Mouse (Mus musculus): Measurements from ENCODE around the gene Spo11. TPM values are rescaled to one million over a fixed set of nuclear protein-coding genes. Genes with fewer than 3 reads are reported as not detected.

Gene Spo11
- polyA plus RNA-seq, 1 experiment from 2014 or later, result 0.27 TPM

DNA sequence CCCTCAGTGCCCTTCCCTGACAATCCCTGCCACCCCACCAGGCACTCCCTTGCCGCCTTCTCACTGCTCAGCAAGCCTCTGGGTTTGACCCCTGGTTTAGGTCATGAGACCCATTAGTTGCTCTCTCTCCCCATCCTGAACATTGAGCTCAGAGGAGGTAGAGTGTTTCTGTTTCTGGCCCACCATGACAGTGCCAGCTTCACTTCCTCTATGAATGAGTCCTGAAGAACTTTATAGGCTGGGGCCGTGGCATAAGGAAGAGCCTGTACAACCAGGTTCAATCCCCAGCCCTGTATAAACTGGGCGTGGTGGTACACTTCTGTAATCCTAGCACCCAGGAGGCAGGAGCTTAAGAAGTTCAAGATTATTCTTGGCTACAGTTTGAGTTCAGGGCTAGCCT, 63.3 kb downstream of the Spo11 start:
- Histone ChIP-seq H3K36me3 (replicated peaks) (no peaks in the 10 kb centered on the region), H3K4me1 (no peaks in the 10 kb centered on the region), H3K9me3 (no peaks in the 10 kb centered on the region), H3K4me2 (no peak overlapping the region), H3K27me3 (no peaks in the 10 kb centered on the region), H3K4me3 (replicated peaks) (no peak overlapping the region), H3K9ac (no peak overlapping the region), H3K27ac (no peak overlapping the region)
- WGBS, result 84% methylated on average over 3 of the region's 3 CpGs
- ATAC-seq (ENCODE audit: low FRiP score), result no peak

DNA sequence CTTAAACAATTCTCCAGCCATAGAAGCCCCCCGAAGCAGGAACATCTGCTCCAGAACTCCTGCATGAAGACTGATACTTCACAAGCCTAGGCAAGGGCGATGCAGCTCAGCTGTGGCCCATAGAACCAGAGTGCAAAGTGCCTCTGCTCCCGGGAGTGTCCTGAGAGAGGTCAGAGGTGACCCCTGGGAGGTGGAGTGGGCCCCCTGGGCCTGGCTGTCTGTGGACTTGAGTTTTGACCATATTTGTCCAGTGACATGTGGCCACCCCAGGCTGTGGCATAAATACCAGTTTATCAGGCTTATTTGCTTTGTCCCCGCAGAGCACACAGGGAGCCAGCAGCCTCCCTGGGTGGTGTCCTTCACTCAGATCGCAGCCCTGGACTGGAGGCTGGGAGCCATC, 63.7 kb downstream of the Spo11 start:
- H3K9me3 ChIP-seq, result no peaks in the 10 kb centered on the region
- H3K36me3 ChIP-seq (replicated peaks), result no peaks in the 10 kb centered on the region
- H3K9ac ChIP-seq, result no peak overlapping the region
- no peak overlapping the region for H3K27ac ChIP-seq
- no peaks in the 10 kb centered on the region for H3K4me1 ChIP-seq
- H3K4me3 ChIP-seq (replicated peaks), result no peak overlapping the region
- no peaks in the 10 kb centered on the region for H3K27me3 ChIP-seq
- no peak overlapping the region for H3K4me2 ChIP-seq
- no peak for ATAC-seq (ENCODE audit: low FRiP score)
- 70% methylated on average over 5 of the region's 5 CpGs for WGBS

DNA sequence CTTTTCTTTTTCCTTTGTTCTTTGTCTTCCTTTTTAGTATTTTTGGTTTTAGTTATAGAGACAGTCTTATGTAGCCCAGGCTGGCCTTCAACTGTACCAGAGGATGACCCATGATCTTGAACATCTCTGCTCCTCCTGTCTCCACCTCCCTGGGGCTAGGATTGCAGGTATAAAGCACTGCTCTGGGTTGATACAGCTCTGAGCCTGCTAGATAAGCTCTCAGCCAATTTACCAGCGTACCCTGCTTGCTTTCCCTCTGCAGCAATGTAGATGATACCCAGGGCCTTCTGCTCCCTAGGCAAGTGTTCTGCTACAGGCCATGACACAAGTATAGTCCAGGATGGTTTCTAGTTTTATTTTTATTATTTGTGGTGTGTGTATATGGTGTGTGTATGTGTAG, 64.4 kb downstream of the Spo11 start:
- Histone ChIP-seq H3K4me1 (no peaks in the 10 kb centered on the region), H3K36me3 (replicated peaks) (no peaks in the 10 kb centered on the region), H3K4me3 (replicated peaks) (no peak overlapping the region), H3K4me2 (no peak overlapping the region), H3K9me3 (no peaks in the 10 kb centered on the region), H3K27ac (no peak overlapping the region), H3K27me3 (no peaks in the 10 kb centered on the region), H3K9ac (no peak overlapping the region)
- WGBS, result 87% methylated on average over 1 of the region's 1 CpGs
- ATAC-seq (ENCODE audit: low FRiP score), result no peak

DNA sequence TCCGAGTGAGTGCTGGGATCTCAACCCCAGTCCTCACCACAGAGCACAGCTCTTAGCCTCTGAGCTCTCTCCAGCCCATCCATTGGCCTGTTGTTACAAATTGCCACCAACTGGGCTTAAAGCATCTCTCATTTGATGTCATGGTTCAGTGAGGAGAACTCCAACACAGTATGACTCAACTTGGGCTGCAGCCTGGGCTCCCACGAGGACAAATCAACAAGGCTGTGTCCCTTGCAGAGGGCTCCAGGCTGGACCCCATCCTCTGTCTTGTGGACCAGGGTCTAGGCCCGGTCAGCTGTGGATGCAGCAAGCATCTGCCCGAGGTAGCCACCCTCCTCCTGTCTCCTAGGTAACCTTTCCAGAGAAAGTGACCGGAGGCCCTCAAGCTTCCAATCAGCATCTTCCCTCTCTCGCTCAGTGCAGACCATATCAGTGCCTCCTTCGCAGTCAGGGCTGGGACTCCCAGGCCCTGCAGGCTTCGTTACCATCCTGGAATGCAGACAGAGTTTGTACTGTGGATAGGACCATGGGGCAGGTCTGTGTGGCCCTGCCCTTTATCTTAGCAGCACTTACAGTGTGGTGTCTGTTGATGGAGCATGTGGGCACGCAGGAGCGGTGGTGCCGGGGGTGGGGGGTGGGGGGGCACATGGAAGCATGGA, 65.1 kb downstream of the Spo11 start:
- Histone ChIP-seq H3K4me1 (no peaks in the 10 kb centered on the region), H3K4me2 (no peak overlapping the region), H3K27ac (no peak overlapping the region), H3K9me3 (no peaks in the 10 kb centered on the region), H3K27me3 (no peaks in the 10 kb centered on the region), H3K36me3 (replicated peaks) (no peaks in the 10 kb centered on the region), H3K9ac (no peak overlapping the region), H3K4me3 (replicated peaks) (no peak overlapping the region)
- 65% methylated on average over 11 of the region's 11 CpGs for WGBS
- no peak for ATAC-seq (ENCODE audit: low FRiP score)

Other genes starting within 250 kb of the Spo11 start
- 9.5 and 13.2 TPM in 2 replicates for gene Bmp7, start 37.4 kb upstream of the Spo11 start, polyA plus RNA-seq (2016; fragmentation: Nextera tagmentation; extraction: Ambion mirVana)
- gene Rae1, start 22.4 kb downstream of the Spo11 start, polyA plus RNA-seq (2016; fragmentation: Nextera tagmentation; extraction: Ambion mirVana), result 122 and 132 TPM in 2 replicates
- gene Rbm38, start 42.8 kb downstream of the Spo11 start, polyA plus RNA-seq (2016; fragmentation: Nextera tagmentation; extraction: Ambion mirVana), result 65.0 and 67.6 TPM in 2 replicates
- gene Ctcfl, start 141.8 kb downstream of the Spo11 start, polyA plus RNA-seq (2016; fragmentation: Nextera tagmentation; extraction: Ambion mirVana), result 0.09 TPM in 1 of 2 replicates, not detected in the other
- gene Pck1, start 175.3 kb downstream of the Spo11 start, polyA plus RNA-seq (2016; fragmentation: Nextera tagmentation; extraction: Ambion mirVana), result not detected in 2 replicates
- gene Zbp1, start 241.2 kb downstream of the Spo11 start, polyA plus RNA-seq (2016; fragmentation: Nextera tagmentation; extraction: Ambion mirVana), result 0.34 TPM in 1 of 2 replicates, not detected in the other